8 mouse cellular contexts compared by ENCODE assay signal in the genomic region with DNA sequence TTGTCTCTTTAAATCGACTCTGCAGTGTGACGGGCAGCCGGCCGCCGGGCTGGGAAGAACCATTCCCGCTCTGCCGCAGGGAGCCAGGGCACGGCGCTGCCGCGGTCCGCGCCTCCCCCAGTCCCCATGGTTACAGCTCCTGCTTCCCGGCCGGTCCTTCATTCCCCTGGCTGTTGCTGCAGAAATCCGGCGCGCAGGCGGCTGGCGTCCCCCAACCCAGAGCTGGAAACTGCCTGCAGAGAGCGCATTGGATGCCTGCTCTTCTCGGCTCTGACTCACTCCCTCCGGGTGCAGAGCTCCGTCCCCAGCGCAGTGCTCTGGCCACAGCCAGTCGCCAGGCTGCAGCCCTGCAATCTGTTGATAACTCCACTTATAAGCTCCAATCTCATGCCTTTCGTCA. TPM values are rescaled to one million over a fixed set of nuclear protein-coding genes. Genes with fewer than 3 reads are reported as not detected.
DNase-seq lines count a peak whose midpoint lies in the region; ATAC-seq and TF ChIP-seq lines count a peak whose summit lies in the region.

TSS of gene Adgra1 (plus strand) at position 139 of the 400 bp plus-strand sequence.

- no peaks in the 10 kb centered on the region for H3K27me3 ChIP-seq in ES-Bruce4 (ENCODE audit: control insufficient read depth, insufficient read depth, low read length, poor library complexity, severe bottlenecking)
- H3K27me3 ChIP-seq in forebrain, embryonic 13.5 days = peaks cover 17% of the 10 kb centered on the region
- H3K27me3 ChIP-seq in heart, embryonic 15.5 days = peaks cover 70% of the 10 kb centered on the region

- no peak for TF ChIP-seq POLR2A in ES-Bruce4 (IDR thresholded peaks at IDR 0.05; ENCODE audit: insufficient read depth, low read length)

- no peak within 1 kb of the TSS for H3K9ac ChIP-seq in ES-Bruce4 (ENCODE audit: low read depth, poor library complexity, severe bottlenecking)
- H3K9ac ChIP-seq in forebrain, embryonic 13.5 days = peak within 1 kb of the TSS; percentile 56
- H3K9ac ChIP-seq in heart, embryonic 15.5 days = no peak within 1 kb of the TSS

- no peaks in the 10 kb centered on the region for H3K36me3 ChIP-seq in ES-Bruce4 (ENCODE audit: control insufficient read depth, insufficient read depth, low read length, poor library complexity, severe bottlenecking)
- H3K36me3 ChIP-seq in forebrain, embryonic 13.5 days (ENCODE audit: poor library complexity, severe bottlenecking) = no peaks in the 10 kb centered on the region
- no peaks in the 10 kb centered on the region for H3K36me3 ChIP-seq in heart, embryonic 15.5 days

- peak within 1 kb of the TSS; percentile 72 for H3K4me2 ChIP-seq in forebrain, embryonic 13.5 days
- H3K4me2 ChIP-seq in heart, embryonic 15.5 days = peak within 1 kb of the TSS; percentile 56

- TF ChIP-seq CTCF in ES-Bruce4 (IDR thresholded peaks at IDR 0.05; ENCODE audit: low read depth, low read length) = no peak

- H3K4me3 ChIP-seq in ES-Bruce4 (ENCODE audit: low read depth, low read length) = peak within 1 kb of the TSS; percentile 33
- peak within 1 kb of the TSS; percentile 41 for H3K4me3 ChIP-seq in forebrain, embryonic 13.5 days
- H3K4me3 ChIP-seq in heart, embryonic 15.5 days = peak within 1 kb of the TSS; percentile 23

- peak; percentile 63 for DNase-seq in layer of hippocampus, adult 9-10 months (ENCODE audit: low spot score)
- peak; percentile 86 for DNase-seq in mesoderm, embryonic 11.5 days (ENCODE audit: low read depth, low spot score)
- DNase-seq in right cerebral cortex, postnatal 36 days (ENCODE audit: low spot score in 2 of 2) = peak; percentile 91 to 92
- no peak for DNase-seq in thymus, postnatal 14 days

- no peak for TF ChIP-seq EP300 in ES-Bruce4 (IDR thresholded peaks at IDR 0.05; ENCODE audit: insufficient read depth, low read depth, low read length)

- WGBS in forebrain, embryonic 13.5 days = under 1% methylated on average over 27 of the region's 27 CpGs
- under 1% methylated on average over 27 of the region's 27 CpGs for WGBS in heart, embryonic 15.5 days

- ATAC-seq in cerebellum, adult (ENCODE audit: insufficient number of reproducible peaks, low FRiP score, low TSS enrichment) = peak; percentile 90
- peak; percentile 91 for ATAC-seq in forebrain, embryonic 13.5 days
- peak; percentile 77 for ATAC-seq in heart, embryonic 15.5 days (replicated peaks; ENCODE audit: insufficient number of reproducible peaks, insufficient read depth, low FRiP score, low read depth)

- no peak within 1 kb of the TSS for H3K27ac ChIP-seq in ES-Bruce4 (ENCODE audit: insufficient read depth, low read length)
- H3K27ac ChIP-seq in forebrain, embryonic 13.5 days = peak within 1 kb of the TSS; percentile 85
- no peak within 1 kb of the TSS for H3K27ac ChIP-seq in heart, embryonic 15.5 days

- H3K9me3 ChIP-seq in ES-Bruce4 (replicated peaks; ENCODE audit: control insufficient read depth, insufficient read depth, low read length, poor library complexity, severe bottlenecking) = no peaks in the 10 kb centered on the region
- H3K9me3 ChIP-seq in forebrain, embryonic 13.5 days (replicated peaks) = no peaks in the 10 kb centered on the region
- H3K9me3 ChIP-seq in heart, embryonic 15.5 days (replicated peaks) = no peaks in the 10 kb centered on the region

- H3K4me1 ChIP-seq in ES-Bruce4 (ENCODE audit: control insufficient read depth, insufficient read depth, low read length) = no peaks in the 10 kb centered on the region
- peaks cover 37% of the 10 kb centered on the region for H3K4me1 ChIP-seq in forebrain, embryonic 13.5 days
- peaks cover 14% of the 10 kb centered on the region for H3K4me1 ChIP-seq in heart, embryonic 15.5 days (replicated peaks)

RNA-seq across cellular contexts. Expression of gene Adgra1, which starts in this region (rescaled TPM):
- not detected in 2 replicates for polyA plus RNA-seq in ES-Bruce4 (2011; ENCODE audit: insufficient read depth, insufficient read length, low read depth, missing spikeins)
- polyA plus RNA-seq in forebrain, embryonic 13.5 days (2015; fragmentation: Nextera tagmentation; extraction: Ambion mirVana) = 12.7 and 13.7 TPM in 2 replicates
- polyA plus RNA-seq in heart, embryonic 15.5 days (2015; fragmentation: Nextera tagmentation; extraction: Ambion mirVana) = 0.81 TPM in 1 of 2 replicates, not detected in the other

Comparison
In these comparisons a context has a peak if more than half of its experiments do, and no peak if none do; other contexts are left out.
1. Peak in ATAC-seq, H3K4me3 ChIP-seq and H3K4me2 ChIP-seq in heart, embryonic 15.5 days; RNA of the gene not detected or under 1 TPM.